Mouse (Mus musculus) small intestine, adult 2 months (tissue): ENCODE results near the gene Tmeff1. TPM values are rescaled to one million over a fixed set of nuclear protein-coding genes. Genes with fewer than 3 reads are reported as not detected.

Experiments used
- H3K27ac ChIP-seq: fragments of 200-500 bp; 2 replicates; pipeline ENCODE4 v1.5.1; 2012; ENCODE audit warnings: low read depth, low read length, control low read depth, inconsistent platforms; ENCODE audit not compliant: insufficient read depth
- H3K27me3 ChIP-seq: fragments of 200-500 bp; 2 replicates; pipeline ENCODE4 v1.6.1; 2012; ENCODE audit warnings: mild to moderate bottlenecking, moderate library complexity, low read length, inconsistent platforms; ENCODE audit not compliant: control insufficient read depth, insufficient read depth
- H3K36me3 ChIP-seq: fragments of 200-500 bp; 2 replicates; pipeline ENCODE4 v1.6.1; 2012; ENCODE audit warnings: mild to moderate bottlenecking, low read length, control low read depth, inconsistent platforms; ENCODE audit not compliant: control insufficient read depth, insufficient read depth
- H3K4me1 ChIP-seq: fragments of 200-500 bp; 2 replicates; pipeline ENCODE4 v1.6.1; 2012; ENCODE audit warnings: low read length, inconsistent platforms, mixed read lengths; ENCODE audit not compliant: control insufficient read depth, insufficient read depth, insufficient read length
- H3K4me3 ChIP-seq: fragments of 200-500 bp; 2 replicates; pipeline ENCODE4 v1.5.1; 2012; ENCODE audit warnings: low read depth, mild to moderate bottlenecking, control low read depth, inconsistent platforms, low read length, moderate library complexity
- CTCF ChIP-seq: fragments of 200-500 bp; IDR thresholded peaks from 2 replicates; pipeline ENCODE4 v1.5.1; 2012; ENCODE audit warnings: low read depth, mild to moderate bottlenecking, control low read depth, inconsistent platforms, low read length, moderate library complexity, mixed read lengths; ENCODE audit not compliant: insufficient replicate concordance, insufficient read length; ENCODE audit errors: extremely low read depth
- POLR2A ChIP-seq: fragments of 200-500 bp; IDR thresholded peaks from 2 replicates; pipeline ENCODE4 v1.6.1; 2012; ENCODE audit warnings: low read depth, mild to moderate bottlenecking, control low read depth, inconsistent platforms, low read length, moderate library complexity
- WGBS: fragments of 180-500 bp; shearing (Covaris S2); methylation state at CpG from one replicate; pipeline ENCODE4 v1.1.7; 2018; 5-methylcytosine and 5-hydroxymethylcytosine counted together
- polyA plus RNA-seq: library from polyadenylated mRNA; depleted of rRNA; stranded (reverse); fragments of >200 nt; gene quantifications from 2 replicates; pipeline ENCODE4 v1.2.3, GENCODE M21; 2012

The Tmeff1 gene
- polyA plus RNA-seq, 1 experiment, result 1.9 TPM

DNA sequence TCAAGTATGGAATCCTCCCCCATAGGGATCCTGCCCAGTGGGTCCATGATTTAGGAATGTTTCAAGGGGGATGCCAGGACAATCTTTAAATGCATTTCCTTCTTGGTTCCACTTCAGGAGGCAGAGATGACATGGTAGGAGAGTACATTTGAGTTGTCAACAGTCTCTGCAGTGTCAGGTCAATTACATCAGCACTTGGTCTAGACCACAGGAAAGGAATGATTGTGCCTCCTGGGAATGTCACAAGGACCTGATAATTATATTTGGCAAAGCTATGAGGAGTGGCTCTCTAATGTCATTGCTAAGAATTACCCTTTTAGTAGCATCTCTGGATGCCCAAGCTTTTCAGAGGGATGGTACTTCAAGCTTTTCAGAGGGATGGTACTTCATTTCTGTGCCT, 20.0 kb upstream of the Tmeff1 start:
- no peak overlapping the region for H3K27ac ChIP-seq
- H3K4me3 ChIP-seq, result no peak overlapping the region
- H3K36me3 ChIP-seq, result no peaks in the 10 kb centered on the region; the same call in 1 of the 2 replicates
- no peaks in the 10 kb centered on the region for H3K27me3 ChIP-seq
- TF ChIP-seq POLR2A, result no peak
- no peaks in the 10 kb centered on the region for H3K4me1 ChIP-seq

DNA sequence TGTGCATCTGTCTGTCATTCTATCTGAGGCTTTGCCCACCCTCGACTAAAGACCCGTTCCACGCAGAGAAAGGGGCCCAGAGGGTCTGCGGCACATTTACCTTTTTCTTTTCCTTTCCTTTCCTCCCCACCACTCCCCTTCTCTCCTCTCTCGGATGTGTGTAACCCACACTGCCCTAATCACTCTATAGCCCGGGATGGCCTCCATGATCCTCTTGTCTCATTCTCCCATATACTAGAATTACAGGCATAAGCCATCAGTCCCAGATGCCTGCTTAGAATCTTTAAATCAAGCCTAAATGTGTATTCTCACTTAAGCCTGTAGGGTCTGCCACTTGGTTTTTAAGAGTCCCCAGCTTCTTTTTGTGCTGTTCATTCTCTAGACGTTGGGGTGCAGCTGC, 8.6 kb upstream of the Tmeff1 start:
- Histone ChIP-seq H3K27me3 (no peaks in the 10 kb centered on the region), H3K36me3 (no peaks in the 10 kb centered on the region), H3K4me3 (no peak overlapping the region), H3K27ac (no peak overlapping the region), H3K4me1 (no peaks in the 10 kb centered on the region)
- TF ChIP-seq POLR2A (no peak), CTCF (no peak)
- WGBS, result 79% methylated on average over 7 of the region's 7 CpGs

DNA sequence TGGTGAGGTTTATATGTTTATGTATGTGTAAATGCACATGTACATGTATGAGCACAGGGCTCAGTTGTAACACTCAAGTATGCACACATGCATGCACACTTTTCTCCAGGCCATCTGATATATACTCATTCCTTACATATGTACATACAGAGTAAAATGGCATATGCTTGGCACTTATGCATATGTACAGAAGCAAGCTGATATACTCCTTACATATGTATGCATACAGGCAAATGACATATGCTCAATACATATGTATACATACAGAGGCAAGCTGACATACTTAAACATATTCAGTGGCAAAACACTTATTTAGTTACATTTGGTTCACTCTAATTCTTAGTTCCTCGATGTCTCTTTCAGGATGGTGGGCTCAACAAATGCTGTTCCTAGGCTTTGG, 7.1 kb upstream of the Tmeff1 start:
- Histone ChIP-seq H3K4me3 (no peak overlapping the region), H3K36me3 (no peaks in the 10 kb centered on the region), H3K4me1 (no peaks in the 10 kb centered on the region), H3K27ac (no peak overlapping the region), H3K27me3 (no peaks in the 10 kb centered on the region)
- WGBS, result 92% methylated on average over 1 of the region's 1 CpGs
- TF ChIP-seq CTCF (no peak), POLR2A (no peak)

DNA sequence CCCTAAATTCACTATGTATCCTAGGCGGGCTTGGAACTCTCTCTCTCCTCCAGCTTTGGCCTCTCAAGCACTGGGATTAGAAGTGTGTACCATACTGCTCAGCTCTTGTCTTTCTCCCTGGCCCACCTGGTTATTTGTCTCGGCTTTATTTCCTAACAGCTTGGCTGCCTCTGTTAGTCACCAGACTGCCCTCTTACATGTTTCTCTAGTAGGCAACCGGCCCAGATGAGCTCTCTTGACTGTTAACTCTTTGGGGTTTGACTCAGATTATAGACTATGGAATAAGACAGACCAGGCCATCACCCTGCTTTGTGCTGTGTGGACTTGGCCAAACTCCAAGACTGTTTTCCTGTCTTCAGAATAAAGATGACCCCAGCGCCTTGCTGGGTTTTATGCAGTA, 6.6 kb upstream of the Tmeff1 start:
- WGBS, result 62% methylated on average over 4 of the region's 4 CpGs
- no peak for TF ChIP-seq POLR2A
- no peaks in the 10 kb centered on the region for H3K27me3 ChIP-seq
- H3K4me3 ChIP-seq, result no peak overlapping the region
- H3K36me3 ChIP-seq, result no peaks in the 10 kb centered on the region
- H3K27ac ChIP-seq, result no peak overlapping the region
- H3K4me1 ChIP-seq, result no peaks in the 10 kb centered on the region

- Histone ChIP-seq H3K4me1 (no peaks in the 10 kb centered on the region), H3K4me3 (no peak overlapping the region), H3K36me3 (no peaks in the 10 kb centered on the region), H3K27me3 (no peaks in the 10 kb centered on the region), H3K27ac (no peak overlapping the region)
- TF ChIP-seq POLR2A (no peak), CTCF (no peak)
- WGBS, result 80% methylated on average over 6 of the region's 6 CpGs
These were observed 5.4 kb upstream of the Tmeff1 start for GRCm38 (mm10) chr4:48579475-48580110.

DNA sequence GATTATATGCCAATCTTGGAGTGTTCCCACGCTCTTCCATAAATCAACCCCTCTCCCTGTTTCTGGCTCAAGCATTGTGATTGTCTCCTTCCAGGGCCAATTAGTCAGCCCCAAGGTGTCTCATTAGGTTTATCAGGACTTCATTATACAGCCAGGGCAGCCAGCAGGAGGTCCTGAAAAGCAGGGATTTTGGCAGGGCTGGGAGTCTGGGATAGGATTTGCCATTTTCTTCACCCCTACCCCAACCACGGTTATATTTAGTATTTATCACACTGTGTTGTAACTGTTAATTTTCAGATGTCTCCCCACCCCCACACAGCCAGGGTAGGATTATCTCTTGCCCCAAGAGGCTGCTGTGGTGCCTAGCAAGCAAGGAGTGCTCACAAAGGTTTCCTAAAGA, 3.8 kb upstream of the Tmeff1 start:
- Histone ChIP-seq H3K4me1 (peaks cover 2% of the 10 kb centered on the region; the same call in 1 of the 2 replicates), H3K27me3 (no peaks in the 10 kb centered on the region), H3K4me3 (no peak overlapping the region), H3K36me3 (no peaks in the 10 kb centered on the region), H3K27ac (no peak overlapping the region)
- no peak for TF ChIP-seq CTCF
- no peak for TF ChIP-seq POLR2A
- WGBS, result 48% methylated on average over 2 of the region's 2 CpGs

DNA sequence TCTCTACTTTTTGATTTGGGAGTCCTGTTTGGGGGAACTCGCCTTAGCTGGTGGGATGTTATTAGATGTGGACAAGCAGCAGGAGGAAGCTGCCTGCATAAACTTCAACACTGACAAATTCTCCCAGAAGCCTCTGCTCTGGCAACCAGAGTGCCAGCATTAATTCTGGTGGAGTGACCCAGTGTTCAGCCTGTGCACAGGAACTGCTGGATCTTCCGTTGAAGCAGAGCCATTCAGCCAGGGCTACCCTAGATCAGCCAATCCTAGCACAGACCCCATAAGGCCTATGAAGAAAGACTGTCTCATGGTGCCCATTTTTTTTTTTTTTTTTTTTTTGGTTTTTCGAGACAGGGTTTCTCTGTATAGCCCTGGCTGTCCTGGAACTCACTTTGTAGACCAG, 3.0 kb upstream of the Tmeff1 start:
- 86% methylated on average over 3 of the region's 3 CpGs for WGBS
- Histone ChIP-seq H3K27me3 (no peaks in the 10 kb centered on the region), H3K4me1 (peaks cover 2% of the 10 kb centered on the region; the same call in 1 of the 2 replicates), H3K27ac (no peak overlapping the region), H3K36me3 (no peaks in the 10 kb centered on the region), H3K4me3 (no peak overlapping the region)
- no peak for TF ChIP-seq CTCF
- no peak for TF ChIP-seq POLR2A

GRCm38 (mm10) chr4:48582941-48583340, 2.0 kb upstream of the Tmeff1 start:
- H3K27me3 ChIP-seq, result no peaks in the 10 kb centered on the region
- H3K27ac ChIP-seq, result no peak overlapping the region
- no peak overlapping the region for H3K4me3 ChIP-seq
- H3K36me3 ChIP-seq, result no peaks in the 10 kb centered on the region
- 86% methylated on average over 2 of the region's 2 CpGs for WGBS
- TF ChIP-seq POLR2A, result no peak
- no peak for TF ChIP-seq CTCF
- peaks cover 2% of the 10 kb centered on the region; the same call in 1 of the 2 replicates for H3K4me1 ChIP-seq
